Mouse (Mus musculus) left cerebral cortex, adult 2 months (tissue): ENCODE measurements at regions not wholly inside any gene's neighbourhood (a gene's known extent, or its start where the extent isn't known, plus 50 kb on each side); places are given as distances from the start of the nearest gene placed in this dataset.

Experiments
- DNase-seq, 2 experiments: peaks; one replicate each; pipeline ENCODE4 v3.0.0; 2021 to 2022; ENCODE audit warnings: low spot score in 2 of 2, mixed read lengths in 1 of 2; ENCODE audit errors: extremely low spot score in 1 of 2
- H3K27ac ChIP-seq: fragments of 200-600 bp; 2 replicates; pipeline ENCODE4 v1.8.1; 2022
- H3K4me3 ChIP-seq: fragments of 200-600 bp; 2 replicates; pipeline ENCODE4 v1.8.1; 2022
- CTCF ChIP-seq: fragments of 200-600 bp; IDR thresholded peaks from 2 replicates; pipeline ENCODE4 v1.8.1; 2022; ENCODE audit warnings: antibody characterized with exemption, mild to moderate bottlenecking, moderate library complexity
- intact Hi-C: fragments of 180-260 bp; cut with DNase I; formaldehyde crosslinking; loops from one replicate; pipeline ENCODE4 v1.15.1; 2025

- Histone ChIP-seq H3K4me3 (no peak overlapping the region), H3K27ac (peak overlapping the region; percentile 82)
- intact Hi-C loops, result loop anchor here (5.0 to 10.0 kb wide), 2 partner anchors 237 to 329 kb away; partner anchors contain the start of gene Pcsk2
- DNase-seq, result peak; percentile 50 to 75
- TF ChIP-seq CTCF, result no peak
These were observed 139.6 kb downstream of the Otor start for GRCm38 (mm10) chr2:143217760-143218358.

DNA sequence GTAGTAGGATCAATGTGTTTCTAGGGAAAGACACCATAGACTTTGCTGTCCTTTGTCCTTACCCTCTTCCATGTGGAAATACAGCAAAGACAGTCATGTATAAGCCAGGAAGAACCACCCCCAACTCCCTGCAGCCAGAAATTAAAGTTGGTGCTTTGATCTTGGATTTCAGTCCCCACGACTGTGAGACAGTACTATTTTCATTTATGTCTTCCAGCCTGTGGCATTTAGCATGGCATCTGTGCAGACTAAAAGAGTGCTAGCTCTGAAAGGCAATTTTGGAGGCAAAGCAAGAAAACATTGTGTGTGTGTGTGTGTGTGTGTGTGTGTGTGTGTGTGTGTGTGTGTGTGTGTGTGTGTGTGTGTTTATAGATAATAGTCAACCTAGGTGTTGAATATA, 144.1 kb downstream of the Otor start:
- no peak for DNase-seq
- intact Hi-C loops, result no loop called here
- TF ChIP-seq CTCF, result no peak
- H3K27ac ChIP-seq, result no peak overlapping the region
- no peak overlapping the region for H3K4me3 ChIP-seq

GRCm38 (mm10) chr2:143224410-143225130, 146.3 kb downstream of the Otor start:
- DNase-seq, result no peak
- intact Hi-C loops, result loop anchor here (2.0 kb wide), 1 partner anchor 16 kb away; no protein-coding TSS in a partner anchor
- Histone ChIP-seq H3K27ac (peak overlapping the region; percentile 66), H3K4me3 (no peak overlapping the region)
- peak; percentile 22; the same call in 1 of the 2 replicates for TF ChIP-seq CTCF

- intact Hi-C loops, result no loop called here
- Histone ChIP-seq H3K4me3 (no peak overlapping the region), H3K27ac (peak overlapping the region; percentile 12; the same call in 1 of the 2 replicates)
- no peak for TF ChIP-seq CTCF
- no peak for DNase-seq
These were observed 155.5 kb downstream of the Otor start for GRCm38 (mm10) chr2:143233795-143234194.

GRCm38 (mm10) chr2:143240274-143240673, 162.0 kb downstream of the Otor start:
- DNase-seq, result no peak
- H3K27ac ChIP-seq, result peak overlapping the region; percentile 55; the same call in 1 of the 2 replicates
- intact Hi-C loops, result loop anchor here (2.0 to 5.0 kb wide), 3 partner anchors 15 to 307 kb away; partner anchors contain the start of gene Pcsk2
- H3K4me3 ChIP-seq, result no peak overlapping the region
- no peak for TF ChIP-seq CTCF

- Histone ChIP-seq H3K27ac (no peak overlapping the region), H3K4me3 (no peak overlapping the region)
- DNase-seq, result no peak
- no peak for TF ChIP-seq CTCF
- intact Hi-C loops, result loop anchor here (5.0 kb wide), 1 partner anchor 304 kb away; the partner anchor contains the start of gene Pcsk2
These were observed 165.5 kb downstream of the Otor start for GRCm38 (mm10) chr2:143243741-143244140.

DNA sequence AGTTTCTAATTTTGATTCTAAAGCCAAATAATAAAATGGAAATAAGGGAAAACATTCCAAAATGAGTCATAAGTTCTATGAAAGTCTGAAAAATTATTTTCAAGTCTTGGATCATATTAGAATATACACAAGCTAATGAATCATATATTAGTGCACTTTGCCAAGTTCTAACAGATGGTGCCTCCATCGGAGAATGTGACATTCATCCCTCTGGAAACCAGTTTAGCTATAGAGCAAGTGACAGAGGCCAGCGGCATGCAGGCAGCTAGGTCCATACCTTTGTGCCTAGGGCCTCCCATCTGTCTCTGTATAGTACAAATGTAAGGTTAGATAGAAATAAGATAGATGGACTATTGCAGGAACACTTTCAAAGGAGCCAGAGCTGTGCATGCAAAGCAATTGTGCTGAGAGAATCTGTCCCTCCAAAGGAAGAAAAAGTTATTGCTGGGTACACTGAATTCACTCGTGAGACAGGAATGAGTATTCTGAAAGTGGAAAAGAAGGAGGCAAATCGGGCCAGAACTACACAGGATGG, 167.9 kb downstream of the Otor start:
- intact Hi-C loops, result no loop called here
- Histone ChIP-seq H3K4me3 (no peak overlapping the region), H3K27ac (no peak overlapping the region)
- DNase-seq, result no peak
- no peak for TF ChIP-seq CTCF

GRCm38 (mm10) chr2:143269026-143269425, 190.8 kb downstream of the Otor start:
- no peak for TF ChIP-seq CTCF
- Histone ChIP-seq H3K4me3 (no peak overlapping the region), H3K27ac (no peak overlapping the region)
- DNase-seq, result no peak
- intact Hi-C loops, result no loop called here

DNA sequence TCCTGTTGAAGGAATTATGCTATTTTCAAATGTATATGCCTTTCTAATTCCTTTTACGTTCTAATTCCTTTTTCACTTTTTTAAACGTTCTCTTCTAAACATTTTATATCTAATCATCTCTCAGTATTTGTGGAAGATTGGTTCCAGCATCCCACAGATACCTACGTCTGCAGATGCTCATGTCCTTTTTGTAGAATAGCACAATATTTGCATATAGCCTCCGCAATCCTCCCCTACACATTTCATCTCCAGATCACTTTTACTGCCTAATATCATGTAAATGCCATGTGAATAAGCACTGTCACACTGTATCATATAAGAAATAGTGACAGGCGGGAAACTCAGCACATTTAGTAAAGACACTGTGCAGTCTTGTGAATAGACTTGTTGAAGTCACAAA, 192.6 kb downstream of the Otor start:
- TF ChIP-seq CTCF, result no peak
- Histone ChIP-seq H3K4me3 (no peak overlapping the region), H3K27ac (peak overlapping the region; percentile 53)
- no peak for DNase-seq
- intact Hi-C loops, result no loop called here

DNA sequence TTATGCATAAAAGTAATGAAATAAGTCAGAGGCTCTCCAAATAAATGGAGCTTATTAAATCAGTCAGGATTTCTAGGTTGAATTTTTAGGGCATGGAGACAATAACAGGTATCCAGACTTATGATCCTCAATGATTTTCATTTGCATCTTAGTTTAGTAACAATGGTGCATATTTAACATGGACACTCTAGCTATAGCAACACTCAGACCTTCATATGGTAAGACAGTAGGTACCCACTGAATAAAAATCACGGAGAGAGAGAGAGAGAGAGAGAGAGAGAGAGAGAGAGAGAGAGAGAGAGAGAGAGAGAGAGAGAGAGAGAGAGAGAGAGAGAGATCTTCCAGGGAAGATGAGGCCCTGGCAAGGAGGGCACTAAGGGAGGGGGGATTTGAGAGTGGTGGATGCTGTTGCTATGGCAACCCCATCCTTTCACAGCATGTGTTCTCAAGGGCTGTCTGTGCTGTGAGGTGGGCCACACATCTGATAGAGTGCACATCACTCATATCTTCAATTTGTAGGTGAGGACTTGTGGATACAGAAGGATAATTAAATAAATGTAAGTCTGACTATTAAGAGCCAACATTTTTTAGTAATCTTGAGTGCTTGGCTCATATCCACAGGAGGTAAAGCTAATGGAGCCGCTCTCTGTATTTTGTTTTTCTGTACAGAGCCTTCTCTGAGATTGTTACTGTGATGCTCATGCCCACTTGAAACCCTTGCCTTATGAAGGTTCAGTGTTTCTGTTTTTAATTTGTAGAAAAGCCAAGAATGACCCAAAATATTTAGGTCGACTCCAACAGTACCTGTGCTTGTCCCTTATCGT, 227.7 kb downstream of the Otor start:
- peak in 1 of 2 experiments; percentile 15 for DNase-seq
- TF ChIP-seq CTCF, result no peak
- Histone ChIP-seq H3K4me3 (no peak overlapping the region), H3K27ac (no peak overlapping the region)
- intact Hi-C loops, result no loop called here

GRCm38 (mm10) chr2:143306571-143306925, 228.3 kb downstream of the Otor start:
- TF ChIP-seq CTCF, result no peak
- Histone ChIP-seq H3K4me3 (no peak overlapping the region), H3K27ac (no peak overlapping the region)
- intact Hi-C loops, result no loop called here
- DNase-seq, result no peak

DNA sequence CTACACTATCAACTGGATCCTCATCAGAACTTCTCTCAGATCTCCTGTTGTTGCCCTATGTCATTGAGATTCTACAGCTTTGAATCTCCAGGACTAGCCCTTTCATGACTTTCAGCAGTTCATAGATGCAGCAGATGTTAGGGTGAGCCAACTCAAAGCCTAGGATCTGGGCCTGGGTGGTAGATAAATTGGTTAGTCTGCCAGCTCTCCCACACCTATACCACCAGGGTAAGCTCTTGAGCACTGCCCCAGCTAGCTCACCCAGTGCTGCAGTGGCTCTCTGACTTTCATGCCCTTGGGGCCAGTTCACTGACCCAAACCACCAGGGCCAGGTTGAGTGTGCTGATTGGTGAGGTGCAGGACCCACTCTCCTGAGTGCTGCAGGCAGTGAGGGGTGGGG, 220.5 kb upstream of the Pcsk2 start:
- no peak for DNase-seq
- Histone ChIP-seq H3K4me3 (no peak overlapping the region), H3K27ac (no peak overlapping the region)
- intact Hi-C loops, result no loop called here
- TF ChIP-seq CTCF, result no peak
